Mouse (Mus musculus) kidney, postnatal 0 days (tissue): Measurements from ENCODE around the gene Os9. TPM values are rescaled to one million over a fixed set of nuclear protein-coding genes. Genes with fewer than 3 reads are reported as not detected.

ENCODE experiments used
- ATAC-seq: fragments of 200-750 bp; cut with Nextera tagmentation; replicated peaks from 2 replicates; pipeline ENCODE4 v1.8.0; 2017; ENCODE audit warnings: low read depth, moderate number of reproducible peaks, moderate TSS enrichment, moderate library complexity; ENCODE audit not compliant: low FRiP score
- DNase-seq: peaks from one replicate; pipeline ENCODE4 v3.0.0-alpha.2; 2016; ENCODE audit warnings: low spot score
- H3K27ac ChIP-seq: fragments of 300-500 bp; sonication (generic); 2 replicates; pipeline ENCODE4 v1.5.1; 2014; ENCODE audit warnings: mild to moderate bottlenecking
- H3K27me3 ChIP-seq: fragments of 300-500 bp; sonication (generic); 2 replicates; pipeline ENCODE4 v1.6.1; 2014; ENCODE audit warnings: low read length, mixed read lengths; ENCODE audit not compliant: insufficient read depth
- H3K36me3 ChIP-seq: fragments of 300-500 bp; sonication (generic); 2 replicates; pipeline ENCODE4 v1.6.1; 2014; ENCODE audit warnings: low read length, mixed read lengths; ENCODE audit not compliant: insufficient read depth
- H3K4me1 ChIP-seq: fragments of 300-500 bp; sonication (generic); replicated peaks from 2 replicates; pipeline ENCODE4 v1.6.1; 2014; ENCODE audit warnings: antibody characterized with exemption, low read length, mixed read lengths; ENCODE audit not compliant: insufficient read depth
- H3K4me2 ChIP-seq: fragments of 300-500 bp; sonication (generic); 2 replicates; pipeline ENCODE4 v1.6.1; 2014; ENCODE audit warnings: mild to moderate bottlenecking, low read length, moderate library complexity, mixed read lengths
- H3K4me3 ChIP-seq: fragments of 300-500 bp; sonication (generic); replicated peaks from 2 replicates; pipeline ENCODE4 v1.5.1; 2014; ENCODE audit warnings: low read depth, low read length
- H3K9ac ChIP-seq: fragments of 300-500 bp; sonication (generic); 2 replicates; pipeline ENCODE4 v1.6.1; 2014; ENCODE audit warnings: low read depth, low read length
- H3K9me3 ChIP-seq: fragments of 300-500 bp; sonication (generic); replicated peaks from 2 replicates; pipeline ENCODE4 v1.6.1; 2016; ENCODE audit warnings: low read length, inconsistent platforms, mixed read lengths
- CTCF ChIP-seq: IDR thresholded peaks from 2 replicates; pipeline ENCODE4 v1.5.1; 2016; ENCODE audit warnings: antibody characterized with exemption, low read depth, mild to moderate bottlenecking, moderate library complexity
- WGBS: fragments of 180-500 bp; shearing (Covaris S2); extraction: QIAGEN DNeasy Blood & Tissue Kit; methylation state at CpG from one replicate; pipeline ENCODE4 v1.1.7; 2014; 5-methylcytosine and 5-hydroxymethylcytosine counted together
- polyA plus RNA-seq: library from polyadenylated mRNA; unstranded; fragments of >200 nt; fragmentation: Nextera tagmentation; extraction: Ambion mirVana; gene quantifications from 2 replicates; pipeline ENCODE4 v1.2.1, GENCODE M21; 2015

Gene Os9
- polyA plus RNA-seq, 1 experiment from 2014 or later: 107 TPM

DNA sequence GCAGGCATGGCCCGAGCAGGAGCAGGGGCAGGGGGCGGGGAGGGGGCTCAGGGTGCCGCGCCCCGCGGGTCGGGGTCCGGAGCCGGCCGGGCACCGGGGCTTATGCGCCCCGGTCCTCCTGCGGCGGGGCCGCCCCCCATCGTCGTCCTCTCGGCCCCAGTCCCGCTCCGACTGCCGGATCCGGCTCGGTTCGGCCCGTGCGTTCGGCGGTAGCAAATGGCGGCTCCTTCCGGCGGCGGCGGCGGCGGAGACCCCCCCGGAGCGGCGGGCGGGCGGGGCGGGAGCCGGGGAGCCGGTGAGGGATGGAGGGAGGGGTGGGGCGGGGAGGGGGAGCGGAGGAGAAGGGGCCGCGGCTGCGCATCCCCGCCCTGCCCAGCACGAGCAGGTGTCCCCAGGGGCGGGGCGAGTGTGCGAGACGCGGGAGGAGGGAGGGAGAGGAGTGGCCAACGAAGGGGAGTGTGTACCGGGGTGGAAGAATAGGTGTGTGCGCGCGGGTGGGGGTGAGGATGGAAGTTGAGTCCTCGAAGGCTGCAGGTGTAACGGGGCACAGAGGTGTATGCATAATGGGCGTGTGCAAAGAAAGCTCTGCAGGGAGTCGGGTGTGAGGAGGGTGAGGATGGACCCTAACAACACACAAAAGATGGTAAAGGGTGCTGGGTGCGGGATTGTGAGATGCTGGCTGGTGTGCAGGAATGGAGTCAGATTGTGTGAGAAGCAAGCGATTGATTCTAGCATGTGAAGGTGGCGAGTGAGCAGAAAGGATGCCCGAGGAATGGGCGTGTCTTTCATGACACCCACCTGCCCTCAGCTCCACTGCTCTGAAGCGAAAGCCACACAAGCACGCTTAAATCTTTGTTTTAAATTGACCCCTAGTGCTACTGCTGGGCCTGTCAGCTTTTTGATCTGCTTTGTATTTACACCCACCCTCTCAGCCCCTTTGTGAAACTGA is 60.7 kb downstream of the Os9 start, which contains the start of gene March9:
TSS of gene March9 (minus strand) at position 217 of the 949 bp plus-strand sequence.
- H3K4me2 ChIP-seq: peak within 1 kb of the TSS; percentile 99
- peak within 1 kb of the TSS; percentile 66 for H3K27ac ChIP-seq
- peak within 1 kb of the TSS; percentile 84 for H3K4me3 ChIP-seq
- H3K9me3 ChIP-seq: no peaks in the 10 kb centered on the region
- H3K27me3 ChIP-seq: no peaks in the 10 kb centered on the region
- WGBS: 2% methylated on average over 52 of the region's 72 CpGs
- H3K36me3 ChIP-seq: peaks cover 21% of the 10 kb centered on the region
- TF ChIP-seq CTCF: no peak
- peaks cover 7% of the 10 kb centered on the region for H3K4me1 ChIP-seq
- ATAC-seq (peak; percentile 29; the same call in 1 of the 2 replicates), DNase-seq (peak; percentile 72)
- peak within 1 kb of the TSS; percentile 85 for H3K9ac ChIP-seq

DNA sequence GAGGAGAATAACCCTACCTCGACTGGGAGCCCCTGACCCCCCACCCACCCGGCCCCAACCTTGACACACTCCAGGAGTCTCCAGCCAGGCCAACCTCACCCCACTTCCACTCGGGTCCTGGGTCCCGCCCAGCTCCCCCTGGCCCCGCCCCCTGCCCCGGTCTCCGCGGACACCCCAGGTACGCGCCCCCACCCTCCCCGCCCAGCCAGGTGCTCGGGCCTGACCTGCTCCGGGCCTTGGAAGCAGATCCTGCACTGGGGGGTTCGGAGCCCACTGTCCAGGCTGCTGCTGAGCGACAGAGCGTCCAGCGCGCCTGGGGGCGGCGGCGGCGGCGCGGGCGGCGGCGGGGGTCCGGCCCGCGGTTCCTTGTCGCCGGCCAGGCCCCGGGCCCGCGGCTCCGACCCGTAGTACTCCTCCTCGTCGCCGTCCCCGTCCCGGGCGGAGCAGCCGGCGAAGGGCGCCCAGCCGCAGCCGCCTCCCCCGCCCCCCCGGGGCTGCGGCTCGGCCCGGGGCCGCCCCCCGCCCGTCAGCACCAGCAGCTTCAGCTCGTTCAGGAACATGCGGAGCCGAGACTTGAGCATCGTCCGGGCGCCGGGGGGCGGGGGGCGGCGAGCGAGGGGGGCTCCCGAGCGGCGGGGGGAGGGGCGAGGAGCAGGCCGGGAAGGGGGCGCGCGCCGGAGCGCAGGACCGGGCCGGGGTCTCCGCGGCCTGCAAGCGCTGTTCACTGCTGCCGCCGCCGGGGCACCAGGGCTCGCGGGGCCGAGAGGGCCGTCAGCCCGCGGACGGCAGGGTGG is 61.6 kb downstream of the Os9 start:
- under 1% methylated on average over 69 of the region's 92 CpGs for WGBS
- Histone ChIP-seq H3K27me3 (no peaks in the 10 kb centered on the region), H3K36me3 (peaks cover 17% of the 10 kb centered on the region; the same call in 1 of the 2 replicates), H3K4me2 (peak overlapping the region; percentile 99), H3K4me1 (peaks cover under 1% of the 10 kb centered on the region; the same call in 1 of the 2 replicates), H3K9ac (peak overlapping the region; percentile 85), H3K9me3 (no peaks in the 10 kb centered on the region), H3K27ac (peak overlapping the region; percentile 66), H3K4me3 (peak overlapping the region; percentile 84)
- TF ChIP-seq CTCF: no peak
- DNase-seq (no peak), ATAC-seq (no peak)

DNA sequence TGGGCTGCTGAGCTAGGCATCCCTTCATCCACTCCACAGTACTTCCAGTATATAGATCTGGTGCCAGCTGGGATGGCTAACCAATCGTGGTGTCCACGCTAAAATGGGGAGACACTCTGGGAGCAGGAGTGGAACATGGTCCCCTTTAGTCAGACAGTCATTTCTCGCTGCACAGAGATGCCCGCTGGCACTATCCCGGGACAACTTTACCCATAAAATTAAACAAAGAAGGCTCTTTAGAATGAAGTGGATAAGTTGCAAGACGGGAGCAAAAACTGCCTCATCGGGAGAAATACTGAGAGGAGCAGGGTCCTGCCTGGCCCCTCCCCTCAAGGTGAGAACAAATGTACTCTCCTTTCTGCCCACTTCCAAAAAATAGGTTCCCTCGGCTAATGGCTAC is 62.2 kb downstream of the Os9 start:
- Histone ChIP-seq H3K9ac (peak overlapping the region; percentile 85), H3K9me3 (no peaks in the 10 kb centered on the region), H3K4me1 (no peaks in the 10 kb centered on the region), H3K27me3 (no peaks in the 10 kb centered on the region), H3K36me3 (peaks cover 17% of the 10 kb centered on the region; the same call in 1 of the 2 replicates), H3K27ac (no peak overlapping the region), H3K4me3 (peak overlapping the region; percentile 84), H3K4me2 (peak overlapping the region; percentile 99)
- DNase-seq (no peak), ATAC-seq (no peak)
- 4% methylated on average over 8 of the region's 8 CpGs for WGBS
- no peak for TF ChIP-seq CTCF

DNA sequence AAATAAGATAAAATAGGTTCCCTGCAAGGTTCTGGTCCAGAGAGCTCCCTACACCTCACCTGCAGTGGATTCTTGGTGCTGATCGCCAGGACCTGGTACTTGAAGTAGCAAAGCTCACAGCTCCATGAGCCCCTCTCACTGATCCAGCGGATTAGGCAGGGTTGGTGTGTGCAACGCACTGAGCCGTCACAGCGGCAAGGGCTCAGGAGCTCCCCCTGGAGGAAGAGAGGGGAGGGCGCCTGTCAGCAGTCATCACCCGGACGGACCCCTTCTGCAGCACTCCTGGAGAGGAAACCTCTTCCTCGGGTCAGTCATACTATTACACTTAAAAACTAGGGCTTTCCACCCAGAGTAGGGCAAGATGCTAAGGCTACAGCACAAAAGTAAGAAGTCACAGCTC is 62.8 kb downstream of the Os9 start:
- Histone ChIP-seq H3K9ac (no peak overlapping the region), H3K27ac (no peak overlapping the region), H3K9me3 (no peaks in the 10 kb centered on the region), H3K4me2 (peak overlapping the region; percentile 99), H3K4me3 (peak overlapping the region; percentile 84; the same call in 1 of the 2 replicates), H3K4me1 (no peaks in the 10 kb centered on the region), H3K27me3 (no peaks in the 10 kb centered on the region), H3K36me3 (peaks cover 17% of the 10 kb centered on the region; the same call in 1 of the 2 replicates)
- peak; percentile 93 for TF ChIP-seq CTCF
- DNase-seq (peak; percentile 85), ATAC-seq (peak; percentile 14; the same call in 1 of the 2 replicates)
- under 1% methylated on average over 9 of the region's 9 CpGs for WGBS

DNA sequence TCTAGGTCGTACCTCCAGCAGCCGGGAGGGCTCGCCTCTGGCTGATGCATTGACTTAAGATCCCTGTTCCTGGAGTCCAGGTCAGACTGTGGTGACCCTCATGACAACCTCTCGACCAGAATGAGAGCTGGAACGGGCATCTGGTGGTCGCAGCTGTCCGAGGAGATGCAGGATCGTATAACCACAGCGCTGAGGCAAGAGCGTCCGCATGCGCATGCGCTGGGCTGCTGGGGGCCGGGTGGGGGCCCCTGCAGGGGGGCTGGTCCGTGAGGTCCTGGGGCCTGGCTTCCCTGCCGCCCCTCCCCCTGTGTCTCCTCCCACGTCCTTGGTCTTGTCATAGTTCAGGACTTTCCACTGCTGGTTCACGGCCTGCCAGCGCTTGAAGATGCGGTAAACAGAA is 64.4 kb downstream of the Os9 start:
- TF ChIP-seq CTCF: no peak

DNA sequence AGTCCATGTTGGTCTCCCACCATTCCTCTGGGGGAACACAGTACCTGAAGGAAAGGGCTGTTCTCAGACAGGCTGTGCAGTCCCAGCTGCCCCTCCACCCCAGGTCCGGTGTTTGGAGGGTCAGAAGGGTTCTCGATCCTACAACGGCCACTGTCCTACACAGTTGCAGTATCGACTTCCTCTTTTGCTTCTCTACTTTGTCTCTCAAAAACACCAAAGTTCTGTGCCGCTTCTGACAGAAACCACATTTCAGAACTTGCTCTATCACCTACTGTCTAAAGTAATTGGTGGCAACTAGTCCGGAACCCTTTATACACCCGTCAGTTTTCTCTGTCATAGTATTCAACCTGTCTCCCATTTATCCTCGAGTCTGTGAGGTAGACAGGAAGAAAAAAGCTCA is 65.5 kb downstream of the Os9 start:
- WGBS: 89% methylated on average over 8 of the region's 8 CpGs
- no peak for ATAC-seq
- no peak for TF ChIP-seq CTCF

More for the DNA sequence above, 64.4 kb downstream of the Os9 start:
- H3K4me1 ChIP-seq: no peaks in the 10 kb centered on the region
- WGBS: 81% methylated on average over 20 of the region's 20 CpGs
- H3K9me3 ChIP-seq: no peaks in the 10 kb centered on the region
- ATAC-seq (no peak), DNase-seq (no peak)
- H3K27me3 ChIP-seq: no peaks in the 10 kb centered on the region
- H3K36me3 ChIP-seq: peaks cover 17% of the 10 kb centered on the region; the same call in 1 of the 2 replicates
- H3K9ac ChIP-seq: no peak overlapping the region
- no peak overlapping the region for H3K4me2 ChIP-seq
- no peak overlapping the region for H3K4me3 ChIP-seq
- H3K27ac ChIP-seq: no peak overlapping the region

More for the DNA sequence above, 65.5 kb downstream of the Os9 start:
- Histone ChIP-seq H3K9me3 (no peaks in the 10 kb centered on the region), H3K27ac (no peak overlapping the region), H3K9ac (no peak overlapping the region), H3K4me2 (no peak overlapping the region), H3K4me3 (no peak overlapping the region), H3K4me1 (no peaks in the 10 kb centered on the region), H3K27me3 (0 out of 2 replicates have a peak, but pooled peaks cover 3% of the 10 kb centered on the region), H3K36me3 (peaks cover 17% of the 10 kb centered on the region; the same call in 1 of the 2 replicates)
- no peak for DNase-seq
